Mouse (Mus musculus) frontal cortex, postnatal 14 days (tissue): ENCODE measurements around the gene Stard7.
"Not testable (repeated sequence)": the region's sequence is repeated elsewhere in the genome, so short reads cannot be mapped to it uniquely, and the experiment has no call there.

Experiments
- DNase-seq, 2 experiments: peaks; one replicate each; pipeline ENCODE4 v3.0.0; 2022; ENCODE audit warnings: low spot score in 2 of 2

The Stard7 gene

GRCm38 (mm10) chr2:127269491-127270299 is at the start of gene Stard7:
Gene Stard7 (plus strand): TSS chr2:127270218.
- peak; percentile 92 to 96 for DNase-seq

- no peak for DNase-seq
These were observed 44.8 kb upstream of the Stard7 start for GRCm38 (mm10) chr2:127225261-127225660.

GRCm38 (mm10) chr2:127237897-127238610 is 32.0 kb upstream of the Stard7 start:
- DNase-seq = no peak

- DNase-seq = no peak
These were observed 30.0 kb upstream of the Stard7 start for GRCm38 (mm10) chr2:127240065-127240464.

GRCm38 (mm10) chr2:127247592-127248333 is 22.3 kb upstream of the Stard7 start, which contains the start of the genes Ciao1 and Tmem127:
Gene Ciao1 (minus strand): TSS chr2:127247816.
Gene Tmem127 (plus strand): TSS chr2:127247908.
- DNase-seq = peak; percentile 95 to 97

GRCm38 (mm10) chr2:127248334-127249004 is 21.5 kb upstream of the Stard7 start:
- peak in 1 of 2 experiments; percentile 37 for DNase-seq

- DNase-seq = no peak
These were observed 19.6 kb upstream of the Stard7 start for GRCm38 (mm10) chr2:127250291-127251008.

- no peak for DNase-seq
These were observed 18.6 kb upstream of the Stard7 start for GRCm38 (mm10) chr2:127251457-127251856.

- no peak for DNase-seq
These were observed 18.0 kb upstream of the Stard7 start for GRCm38 (mm10) chr2:127251880-127252527.

- no peak for DNase-seq
These were observed 17.2 kb upstream of the Stard7 start for GRCm38 (mm10) chr2:127252787-127253186.

GRCm38 (mm10) chr2:127254604-127255134 is 15.3 kb upstream of the Stard7 start:
- DNase-seq = no peak

- no peak for DNase-seq
These were observed 14.7 kb upstream of the Stard7 start for GRCm38 (mm10) chr2:127255294-127255693.

GRCm38 (mm10) chr2:127259340-127259739 is 10.7 kb upstream of the Stard7 start:
- DNase-seq = no peak

- DNase-seq = no peak
These were observed 7.5 kb upstream of the Stard7 start for GRCm38 (mm10) chr2:127262480-127262879.

- DNase-seq = no peak
These were observed 2.2 kb upstream of the Stard7 start for GRCm38 (mm10) chr2:127267854-127268253.

GRCm38 (mm10) chr2:127270300-127271041 is 453 bp downstream of the Stard7 start:
- DNase-seq = peak; percentile 58 to 74

- DNase-seq = no peak
These were observed 1.1 kb downstream of the Stard7 start for GRCm38 (mm10) chr2:127271042-127271515.

GRCm38 (mm10) chr2:127272049-127272448 is 2.0 kb downstream of the Stard7 start:
- not testable (repeated sequence) for DNase-seq

GRCm38 (mm10) chr2:127272806-127273205 is 2.8 kb downstream of the Stard7 start:
- DNase-seq = no peak
